Mouse (Mus musculus) liver, embryonic 14.5 days (tissue): ENCODE results near the gene Tspan12.

Experiments
- CTCF ChIP-seq: IDR thresholded peaks from 2 replicates; pipeline ENCODE4 v1.5.1; 2016; ENCODE audit warnings: antibody characterized with exemption, low read depth, control low read depth
- EP300 ChIP-seq: IDR thresholded peaks from 2 replicates; pipeline ENCODE4 v1.6.1; 2016; ENCODE audit warnings: antibody characterized with exemption, low read depth

DNA sequence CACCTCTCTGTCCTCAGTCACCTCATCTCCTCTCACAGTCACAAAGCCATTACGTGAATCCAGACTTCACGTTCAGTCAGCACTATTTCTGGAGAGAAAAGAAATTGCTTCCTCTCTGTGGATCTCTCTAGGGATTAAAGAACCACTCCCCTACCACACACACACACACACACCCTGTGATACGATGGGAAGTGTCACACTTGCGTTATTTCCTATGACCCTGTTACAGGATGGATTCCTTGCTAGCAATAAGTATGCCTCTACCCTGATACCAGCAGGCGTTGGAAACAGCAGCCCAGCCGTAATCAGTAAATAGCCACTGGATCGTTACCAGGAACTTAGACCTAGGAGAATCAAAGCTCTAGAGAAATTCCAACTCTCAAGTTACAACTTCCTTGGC, 3.6 kb upstream of the Tspan12 start:
- TF ChIP-seq CTCF: no peak
- TF ChIP-seq EP300: no peak
